Mouse (Mus musculus) erythroblast, embryonic 14.5 days (primary cell): ENCODE measurements around the gene Sbno2.

Source experiments
- GATA1 ChIP-seq: IDR thresholded peaks from 2 replicates; pipeline ENCODE4 v1.6.1; 2012; ENCODE audit warnings: low read length, inconsistent platforms, mixed read lengths
- TAL1 ChIP-seq: IDR thresholded peaks from 3 replicates; pipeline ENCODE4 v1.6.1; 2012; ENCODE audit warnings: low read length, inconsistent platforms, mixed read lengths

DNA sequence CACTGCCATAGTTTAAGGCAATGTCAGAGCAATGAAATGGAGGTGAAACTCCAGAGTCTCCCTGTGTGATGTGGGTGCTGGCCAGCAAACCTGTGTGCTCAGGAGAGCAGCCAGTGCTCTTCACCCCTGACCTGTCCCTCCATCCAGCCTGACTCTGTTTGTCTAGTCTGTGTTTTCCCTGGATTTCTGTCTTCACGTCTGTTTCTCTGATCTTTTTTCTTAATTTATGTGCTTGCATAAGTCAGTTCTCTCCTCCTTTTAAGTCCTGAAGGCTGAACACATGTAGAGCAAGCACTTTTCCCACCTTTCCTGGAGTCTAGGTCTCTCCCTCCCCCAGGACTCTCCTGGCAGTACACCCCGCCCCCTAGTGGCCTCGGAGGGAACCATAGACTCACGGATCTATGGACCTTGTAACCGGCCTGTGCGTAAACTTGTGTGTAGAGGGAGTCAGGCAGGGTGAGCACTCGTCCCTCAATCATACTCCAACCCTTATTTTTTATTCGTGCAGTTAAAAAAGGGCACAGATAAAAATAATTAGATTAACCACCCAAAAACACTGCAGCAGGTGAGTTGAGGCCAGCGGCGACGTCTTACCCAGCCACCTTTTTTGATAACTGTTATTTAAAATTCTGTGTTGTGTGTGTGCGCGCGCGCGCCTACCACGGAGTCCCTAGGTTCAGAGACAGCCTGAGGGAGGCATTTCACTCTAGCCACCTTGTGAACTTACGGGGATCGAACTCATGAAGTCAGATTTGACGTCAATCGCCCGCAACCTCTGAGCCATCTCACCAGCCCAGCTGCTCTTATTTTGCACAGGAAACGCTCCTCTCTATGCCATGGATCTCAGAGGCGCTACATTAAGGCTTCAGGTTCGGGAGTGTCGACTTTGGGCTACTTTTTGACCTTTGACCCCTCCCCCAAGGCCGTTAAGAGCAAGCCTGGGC lies 9.2 kb upstream of the Sbno2 start:
- TF ChIP-seq GATA1 (no peak), TAL1 (no peak)
